8 mouse cellular contexts compared by ENCODE assay signal in genomic region chr5:53105716-53106115, GRCm38 (mm10).
DNase-seq lines count a peak whose midpoint lies in the region; ATAC-seq and TF ChIP-seq lines count a peak whose summit lies in the region.

No protein-coding gene starts in this region.

- peak; percentile 28 for TF ChIP-seq CTCF in left cerebral cortex, adult 2 months (IDR thresholded peaks at IDR 0.05)

- no peak overlapping the region for H3K4me2 ChIP-seq in forebrain, embryonic 16.5 days (ENCODE audit: low read length)
- no peak overlapping the region for H3K4me2 ChIP-seq in liver, embryonic 12.5 days

- WGBS in forebrain, embryonic 16.5 days, result 66% methylated on average over 8 of the region's 8 CpGs
- WGBS in liver, embryonic 12.5 days (ENCODE audit: insufficient replicate concordance), result 67% methylated on average over 8 of the region's 8 CpGs

- DNase-seq in left cerebral cortex, adult 2 months (ENCODE audit: extremely low spot score in 1 of 2, low spot score in 2 of 2), result peak in 1 of 2 experiments; percentile 22
- no peak for DNase-seq in left cerebral cortex, postnatal 36 days (ENCODE audit: low spot score in 2 of 2)
- peak; percentile 28 for DNase-seq in adipocyte (ENCODE audit: low spot score)
- peak; percentile 91 to 98 for DNase-seq in cerebellum, postnatal 14 days
- peak; percentile 67 for DNase-seq in lung, postnatal 10 days
- no peak for DNase-seq in thymus, postnatal 36 days

- H3K27ac ChIP-seq in left cerebral cortex, adult 2 months, result no peak overlapping the region
- no peak overlapping the region for H3K27ac ChIP-seq in forebrain, embryonic 16.5 days (ENCODE audit: low read length)
- H3K27ac ChIP-seq in liver, embryonic 12.5 days, result no peak overlapping the region

- no peak overlapping the region for H3K9ac ChIP-seq in forebrain, embryonic 16.5 days (replicated peaks; ENCODE audit: low read depth, low read length)
- no peak overlapping the region for H3K9ac ChIP-seq in liver, embryonic 12.5 days

- no peaks in the 10 kb centered on the region for H3K27me3 ChIP-seq in forebrain, embryonic 16.5 days (replicated peaks; ENCODE audit: control insufficient read depth, insufficient read depth, low read length)
- no peaks in the 10 kb centered on the region for H3K27me3 ChIP-seq in liver, embryonic 12.5 days (replicated peaks)

- no peak overlapping the region for H3K4me3 ChIP-seq in left cerebral cortex, adult 2 months
- no peak overlapping the region for H3K4me3 ChIP-seq in forebrain, embryonic 16.5 days (replicated peaks; ENCODE audit: low read length)
- H3K4me3 ChIP-seq in liver, embryonic 12.5 days, result no peak overlapping the region

- intact Hi-C loops in left cerebral cortex, adult 2 months (cut with DNase I), result no loop called here
- intact Hi-C loops in left cerebral cortex, postnatal 36 days (cut with DNase I), result no loop called here

- H3K4me1 ChIP-seq in forebrain, embryonic 16.5 days (replicated peaks; ENCODE audit: control insufficient read depth, insufficient read depth, low read length), result peaks cover 6% of the 10 kb centered on the region
- H3K4me1 ChIP-seq in liver, embryonic 12.5 days, result no peaks in the 10 kb centered on the region

- no peak for ATAC-seq in forebrain, embryonic 16.5 days
- ATAC-seq in liver, embryonic 12.5 days, result no peak

- no peaks in the 10 kb centered on the region for H3K36me3 ChIP-seq in forebrain, embryonic 16.5 days (ENCODE audit: control insufficient read depth, insufficient read depth)
- H3K36me3 ChIP-seq in liver, embryonic 12.5 days, result no peaks in the 10 kb centered on the region

- H3K9me3 ChIP-seq in forebrain, embryonic 16.5 days (ENCODE audit: control insufficient read depth, low read length), result no peaks in the 10 kb centered on the region
- H3K9me3 ChIP-seq in liver, embryonic 12.5 days (replicated peaks), result no peaks in the 10 kb centered on the region

Comparison
In these comparisons a context has a peak if more than half of its experiments do, and no peak if none do; other contexts are left out.
1. DNase-seq: peak in adipocyte (single experiment), cerebellum, postnatal 14 days (2 of 2) and lung, postnatal 10 days (single experiment); none in left cerebral cortex, postnatal 36 days (0 of 2) and thymus, postnatal 36 days (0 of 2).